Mouse (Mus musculus) midbrain, embryonic 16.5 days (tissue): ENCODE measurements at regions not wholly inside any gene's neighbourhood (a gene's known extent, or its start where the extent isn't known, plus 50 kb on each side); places are given as distances from the start of the nearest gene placed in this dataset.

Experiments
- ATAC-seq: fragments of 200-750 bp; cut with Nextera tagmentation; 2 replicates; pipeline ENCODE4 v1.8.0; 2017; ENCODE audit warnings: moderate TSS enrichment
- H3K27ac ChIP-seq: fragments of 300-500 bp; sonication (generic); 2 replicates; pipeline ENCODE4 v1.5.1; 2014; ENCODE audit warnings: mild to moderate bottlenecking, low read length, mixed read lengths
- H3K27me3 ChIP-seq: fragments of 300-500 bp; sonication (generic); 2 replicates; pipeline ENCODE4 v1.6.1; 2014; ENCODE audit warnings: low read depth, low read length, mixed read lengths; ENCODE audit not compliant: control insufficient read depth, insufficient read depth
- H3K36me3 ChIP-seq: fragments of 300-500 bp; sonication (generic); 2 replicates; pipeline ENCODE4 v1.6.1; 2014; ENCODE audit warnings: mild to moderate bottlenecking, low read length, moderate library complexity, mixed read lengths; ENCODE audit not compliant: control insufficient read depth, insufficient read depth
- H3K4me1 ChIP-seq: fragments of 300-500 bp; sonication (generic); 2 replicates; pipeline ENCODE4 v1.6.1; 2014; ENCODE audit warnings: mild to moderate bottlenecking, low read length, mixed read lengths; ENCODE audit not compliant: control insufficient read depth, insufficient read depth
- H3K4me2 ChIP-seq: fragments of 300-500 bp; sonication (generic); 2 replicates; pipeline ENCODE4 v1.6.1; 2014; ENCODE audit warnings: mild to moderate bottlenecking, low read length, mixed read lengths
- H3K4me3 ChIP-seq: fragments of 300-500 bp; sonication (generic); 2 replicates; pipeline ENCODE4 v1.5.1; 2014; ENCODE audit warnings: low read depth, mild to moderate bottlenecking, low read length, moderate library complexity, mixed read lengths
- H3K9ac ChIP-seq: fragments of 300-500 bp; sonication (generic); 2 replicates; pipeline ENCODE4 v1.6.1; 2014; ENCODE audit warnings: low read depth, low read length, mixed read lengths
- H3K9me3 ChIP-seq: fragments of 300-500 bp; sonication (generic); replicated peaks from 2 replicates; pipeline ENCODE4 v1.6.1; 2014; ENCODE audit warnings: mild to moderate bottlenecking, low read length, mixed read lengths; ENCODE audit not compliant: control insufficient read depth, poor library complexity, severe bottlenecking
- WGBS: fragments of 180-500 bp; shearing (Covaris S2); extraction: QIAGEN DNeasy Blood & Tissue Kit; methylation state at CpG from one replicate; pipeline ENCODE4 v1.1.7; 2014; 5-methylcytosine and 5-hydroxymethylcytosine counted together

DNA sequence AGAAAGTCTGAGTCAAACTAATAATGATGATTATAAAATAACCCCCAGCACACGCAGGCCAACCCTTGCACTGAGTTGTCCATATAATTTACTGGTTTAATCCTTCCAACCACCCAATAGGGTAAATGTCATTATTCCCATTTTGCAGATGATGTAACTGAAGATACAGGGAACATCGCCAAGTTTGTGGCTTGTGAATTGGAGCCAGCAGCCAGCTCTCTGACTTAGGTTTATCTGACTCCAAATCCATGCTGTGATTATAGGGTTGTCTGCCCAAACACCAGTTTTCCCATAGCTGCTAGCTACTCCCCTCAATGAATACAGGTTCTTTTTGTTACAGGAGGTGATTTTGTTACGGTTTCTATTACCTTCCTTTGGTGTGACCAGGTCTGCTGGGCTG, 451.3 kb upstream of the Jarid2 start:
- Histone ChIP-seq H3K27ac (no peak overlapping the region), H3K9ac (no peak overlapping the region), H3K9me3 (no peaks in the 10 kb centered on the region), H3K36me3 (no peaks in the 10 kb centered on the region), H3K27me3 (no peaks in the 10 kb centered on the region), H3K4me2 (no peak overlapping the region), H3K4me1 (peaks cover 7% of the 10 kb centered on the region; the same call in 1 of the 2 replicates), H3K4me3 (no peak overlapping the region)
- no peak for ATAC-seq
- WGBS = 88% methylated on average over 3 of the region's 3 CpGs

DNA sequence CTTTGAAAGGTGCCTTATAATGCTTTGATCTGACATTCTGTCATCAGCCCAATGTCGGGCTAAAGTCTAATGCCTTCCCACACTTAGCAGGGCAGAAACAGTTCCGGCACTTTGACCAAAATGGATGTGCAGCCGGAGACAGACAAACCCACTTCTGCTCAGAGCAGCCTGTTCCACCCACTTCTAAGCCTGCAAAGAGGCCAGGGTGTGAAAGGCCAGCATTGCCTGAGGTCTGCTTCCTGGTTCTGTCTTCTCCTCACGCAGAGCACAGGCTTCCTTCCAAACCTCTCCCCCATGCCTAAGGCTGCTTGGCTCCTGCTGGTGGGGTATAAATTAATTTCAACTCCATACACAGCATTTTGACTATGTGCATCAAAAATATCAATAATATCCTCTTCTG, 450.2 kb upstream of the Jarid2 start:
- H3K4me1 ChIP-seq = peaks cover 7% of the 10 kb centered on the region; the same call in 1 of the 2 replicates
- no peaks in the 10 kb centered on the region for H3K36me3 ChIP-seq
- H3K27ac ChIP-seq = no peak overlapping the region
- H3K9ac ChIP-seq = no peak overlapping the region
- ATAC-seq = no peak
- H3K4me2 ChIP-seq = no peak overlapping the region
- 47% methylated on average over 4 of the region's 4 CpGs for WGBS
- no peak overlapping the region for H3K4me3 ChIP-seq
- H3K9me3 ChIP-seq = no peaks in the 10 kb centered on the region
- H3K27me3 ChIP-seq = no peaks in the 10 kb centered on the region

DNA sequence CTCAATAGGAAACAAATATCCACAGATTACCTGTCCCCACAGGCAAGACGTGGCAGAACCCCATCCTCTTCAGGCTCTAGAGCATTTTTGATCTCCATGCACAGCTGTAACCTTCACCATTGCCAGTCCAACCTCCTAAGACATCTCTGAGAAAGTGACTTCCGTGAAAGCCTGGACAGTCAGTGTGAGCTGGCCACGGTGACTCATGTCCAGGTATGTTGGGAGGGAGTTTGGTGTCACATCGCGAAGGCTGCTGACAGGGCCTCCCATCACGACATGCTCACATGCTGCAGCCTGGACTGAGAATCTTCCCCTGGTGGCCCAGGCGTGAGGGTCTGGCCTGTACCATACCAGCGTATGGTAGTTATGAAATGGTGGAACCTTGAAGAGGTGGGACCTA, 449.0 kb upstream of the Jarid2 start:
- H3K9ac ChIP-seq = no peak overlapping the region
- no peaks in the 10 kb centered on the region for H3K9me3 ChIP-seq
- H3K27ac ChIP-seq = no peak overlapping the region
- peaks cover 7% of the 10 kb centered on the region; the same call in 1 of the 2 replicates for H3K4me1 ChIP-seq
- H3K36me3 ChIP-seq = no peaks in the 10 kb centered on the region
- ATAC-seq = no peak
- H3K4me2 ChIP-seq = no peak overlapping the region
- no peaks in the 10 kb centered on the region for H3K27me3 ChIP-seq
- no peak overlapping the region for H3K4me3 ChIP-seq
- 95% methylated on average over 8 of the region's 8 CpGs for WGBS

DNA sequence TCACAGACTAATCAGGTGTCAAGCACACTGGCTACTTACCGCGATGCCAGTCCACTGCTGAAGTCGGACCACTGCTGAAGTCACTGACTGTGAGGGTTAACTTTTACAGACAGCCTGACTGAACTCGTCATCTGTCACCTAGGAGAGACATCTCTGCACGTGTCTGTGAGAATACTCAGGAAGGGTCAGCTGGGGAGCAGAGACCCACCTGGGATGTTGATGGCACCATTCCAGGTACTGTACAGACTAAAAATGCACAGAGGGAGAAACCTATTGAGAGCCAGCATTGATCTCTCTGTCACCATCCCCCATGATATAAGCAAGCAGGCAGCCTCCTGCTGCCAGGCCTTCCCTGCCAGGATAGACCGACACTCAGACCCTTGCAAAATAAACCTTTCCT, 447.5 kb upstream of the Jarid2 start:
- Histone ChIP-seq H3K4me3 (no peak overlapping the region), H3K27me3 (no peaks in the 10 kb centered on the region), H3K4me2 (no peak overlapping the region), H3K27ac (no peak overlapping the region), H3K9ac (no peak overlapping the region), H3K36me3 (no peaks in the 10 kb centered on the region), H3K9me3 (no peaks in the 10 kb centered on the region), H3K4me1 (peaks cover 7% of the 10 kb centered on the region; the same call in 1 of the 2 replicates)
- no peak for ATAC-seq
- 55% methylated on average over 6 of the region's 6 CpGs for WGBS

DNA sequence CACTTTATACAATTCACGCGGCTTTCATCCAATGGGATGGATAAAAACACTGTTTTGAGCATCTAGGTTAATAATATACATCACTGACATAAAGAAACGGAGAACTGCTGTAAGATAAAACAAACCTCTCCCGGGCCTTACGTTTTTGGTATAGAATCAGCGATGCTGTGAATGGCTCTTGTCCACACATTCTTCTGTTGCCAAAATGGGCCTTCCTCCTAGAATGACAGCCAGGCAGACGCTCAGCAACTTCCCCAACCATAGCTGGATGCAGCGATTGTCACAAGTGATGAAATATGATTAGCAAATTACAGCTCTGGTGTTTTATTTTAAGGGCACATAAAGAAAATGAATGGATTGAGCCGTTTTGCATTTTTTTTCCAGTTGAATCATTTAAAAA, 447.0 kb upstream of the Jarid2 start:
- no peak for ATAC-seq
- H3K36me3 ChIP-seq = no peaks in the 10 kb centered on the region
- H3K4me3 ChIP-seq = no peak overlapping the region
- peaks cover 7% of the 10 kb centered on the region; the same call in 1 of the 2 replicates for H3K4me1 ChIP-seq
- H3K4me2 ChIP-seq = no peak overlapping the region
- no peak overlapping the region for H3K27ac ChIP-seq
- WGBS = 70% methylated on average over 9 of the region's 9 CpGs
- no peaks in the 10 kb centered on the region for H3K27me3 ChIP-seq
- H3K9ac ChIP-seq = no peak overlapping the region
- H3K9me3 ChIP-seq = no peaks in the 10 kb centered on the region

DNA sequence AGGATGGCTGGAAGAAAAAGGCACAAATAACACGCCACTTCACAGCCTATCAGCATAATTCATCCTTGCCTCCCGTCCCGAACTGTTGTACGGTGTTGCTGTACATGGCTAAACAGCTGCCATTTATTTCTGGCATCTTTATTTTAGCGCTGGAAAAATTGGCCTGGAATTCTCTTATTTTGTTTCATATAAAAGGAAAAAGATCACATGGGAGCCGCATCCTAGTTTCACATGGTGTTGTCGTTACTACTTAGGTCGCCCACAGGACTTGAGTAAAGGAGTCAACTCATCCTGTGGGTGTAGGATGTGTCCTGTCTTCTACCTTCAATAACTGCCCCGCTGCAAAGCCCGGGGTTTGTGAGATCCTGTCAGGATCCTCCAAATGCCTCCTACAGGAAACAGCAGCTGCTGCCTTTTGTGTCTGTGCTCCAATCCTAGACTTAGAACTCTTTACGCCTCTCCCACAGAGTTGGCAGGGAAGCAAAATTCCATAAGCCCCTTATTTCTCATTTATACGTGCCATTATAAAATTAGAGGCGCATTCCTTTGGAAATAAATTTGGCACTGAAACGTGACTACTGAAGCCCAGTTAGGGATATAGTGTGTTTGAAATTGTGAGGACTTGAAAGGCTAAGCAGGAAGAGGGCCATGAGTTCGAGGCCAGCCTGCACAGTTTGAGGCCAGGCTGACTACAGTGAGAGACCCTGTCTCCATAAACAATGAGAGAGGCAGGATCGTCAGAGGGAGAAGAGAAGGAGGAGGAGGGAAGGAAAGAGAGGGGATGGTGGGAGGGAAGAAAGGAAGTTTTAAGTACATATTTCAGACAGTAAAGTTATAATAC, 446.3 kb upstream of the Jarid2 start:
- 66% methylated on average over 16 of the region's 16 CpGs for WGBS
- H3K36me3 ChIP-seq = no peaks in the 10 kb centered on the region
- no peak overlapping the region for H3K9ac ChIP-seq
- ATAC-seq = no peak
- peaks cover 7% of the 10 kb centered on the region; the same call in 1 of the 2 replicates for H3K4me1 ChIP-seq
- no peak overlapping the region for H3K4me2 ChIP-seq
- H3K27ac ChIP-seq = no peak overlapping the region
- no peaks in the 10 kb centered on the region for H3K9me3 ChIP-seq
- H3K27me3 ChIP-seq = no peaks in the 10 kb centered on the region
- H3K4me3 ChIP-seq = no peak overlapping the region

DNA sequence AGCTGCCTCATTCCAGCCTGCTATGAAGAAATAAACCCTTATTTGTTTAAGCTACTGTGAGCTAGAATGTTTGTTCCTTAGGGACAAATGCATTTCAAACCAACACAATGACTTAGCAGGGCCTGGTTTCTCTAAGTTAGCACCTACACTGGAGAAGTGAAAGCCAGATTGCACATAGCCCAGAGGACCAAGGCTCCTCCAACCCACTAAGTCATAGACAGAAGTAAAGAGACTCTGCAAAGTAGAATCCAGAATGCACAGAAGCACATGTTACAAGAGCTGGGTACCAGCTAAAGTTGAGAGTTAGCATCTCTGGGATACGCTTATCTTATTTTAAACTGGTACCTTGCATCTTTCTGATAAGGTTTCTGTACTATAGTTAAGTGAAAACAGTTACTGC, 443.4 kb upstream of the Jarid2 start:
- 100% methylated on average over 1 of the region's 1 CpGs for WGBS
- no peak for ATAC-seq
- H3K36me3 ChIP-seq = no peaks in the 10 kb centered on the region
- no peak overlapping the region for H3K4me3 ChIP-seq
- 0 out of 2 replicates have a peak, but pooled peaks cover 6% of the 10 kb centered on the region for H3K9me3 ChIP-seq
- H3K27me3 ChIP-seq = no peaks in the 10 kb centered on the region; the same call in 1 of the 2 replicates
- no peak overlapping the region for H3K4me2 ChIP-seq
- H3K27ac ChIP-seq = no peak overlapping the region
- H3K4me1 ChIP-seq = peaks cover 5% of the 10 kb centered on the region; the same call in 1 of the 2 replicates
- no peak overlapping the region for H3K9ac ChIP-seq

DNA sequence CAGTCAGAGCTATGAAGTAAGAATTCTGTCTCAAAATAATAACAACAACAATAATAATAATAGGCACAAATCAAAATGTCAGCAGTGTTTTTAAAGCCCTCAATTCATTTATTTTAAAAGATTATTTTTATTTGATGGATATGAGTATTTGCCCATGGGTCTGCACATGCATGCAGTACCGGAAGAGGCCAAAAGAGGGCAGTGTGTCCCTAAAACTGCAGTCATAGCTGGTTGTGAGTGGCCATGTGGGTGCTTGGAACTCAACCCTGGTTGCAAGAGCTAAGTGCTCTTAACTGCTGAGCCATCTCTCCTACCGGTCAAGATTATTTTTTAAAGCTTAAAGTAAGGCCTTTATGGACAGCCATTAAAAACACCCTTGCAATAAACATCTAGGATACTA, 439.1 kb upstream of the Jarid2 start:
- no peak overlapping the region for H3K4me3 ChIP-seq
- H3K9me3 ChIP-seq = 0 out of 2 replicates have a peak, but pooled peaks cover 6% of the 10 kb centered on the region
- 96% methylated on average over 2 of the region's 2 CpGs for WGBS
- H3K27ac ChIP-seq = no peak overlapping the region
- no peaks in the 10 kb centered on the region; the same call in 1 of the 2 replicates for H3K27me3 ChIP-seq
- ATAC-seq = no peak
- H3K4me1 ChIP-seq = no peaks in the 10 kb centered on the region; the same call in 1 of the 2 replicates
- no peaks in the 10 kb centered on the region for H3K36me3 ChIP-seq
- no peak overlapping the region for H3K9ac ChIP-seq
- H3K4me2 ChIP-seq = no peak overlapping the region

DNA sequence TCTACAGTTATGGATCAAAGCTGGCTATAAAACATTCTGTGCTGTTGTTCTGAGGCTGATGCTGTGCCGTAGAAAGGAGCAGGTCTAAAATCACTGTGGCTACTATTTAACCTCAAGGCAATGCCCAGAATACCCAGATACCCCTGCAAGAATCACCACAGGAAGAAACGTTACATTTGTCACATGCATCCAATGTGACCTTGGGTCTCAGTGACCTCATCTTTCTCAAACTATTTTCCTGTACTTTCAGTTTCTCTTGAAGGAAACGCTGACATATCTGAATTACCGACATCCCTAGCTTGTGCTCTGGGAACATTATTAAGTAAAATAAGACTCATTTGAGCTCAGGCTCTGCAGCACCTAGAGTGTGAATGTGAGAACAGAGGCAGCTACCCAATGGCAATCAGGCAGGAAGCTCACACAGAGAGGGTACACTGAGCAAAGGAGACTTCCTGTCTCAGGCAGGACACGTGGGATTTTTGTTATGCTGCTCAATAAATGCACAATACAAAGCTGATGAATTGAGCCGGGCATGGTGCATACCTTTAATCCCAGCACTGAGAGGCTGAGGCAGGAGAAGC, 436.7 kb upstream of the Jarid2 start:
- H3K9ac ChIP-seq = no peak overlapping the region
- 0 out of 2 replicates have a peak, but pooled peaks cover 6% of the 10 kb centered on the region for H3K9me3 ChIP-seq
- H3K27ac ChIP-seq = no peak overlapping the region
- H3K4me2 ChIP-seq = no peak overlapping the region
- no peaks in the 10 kb centered on the region; the same call in 1 of the 2 replicates for H3K4me1 ChIP-seq
- no peaks in the 10 kb centered on the region for H3K36me3 ChIP-seq
- 84% methylated on average over 6 of the region's 6 CpGs for WGBS
- ATAC-seq = no peak
- no peak overlapping the region for H3K4me3 ChIP-seq
- no peaks in the 10 kb centered on the region; the same call in 1 of the 2 replicates for H3K27me3 ChIP-seq
